Mouse (Mus musculus): ENCODE data around the gene Tgtp2.
"Not testable (repeated sequence)": the region's sequence is repeated elsewhere in the genome, so short reads cannot be mapped to it uniquely, and the experiment has no call there.

The Tgtp2 gene

GRCm38 (mm10) chr11:49063713-49064469 is at the start of gene Tgtp2:
Tgtp2 (minus strand) TSS chr11:49064206.
- in situ Hi-C loops (cut with MseI, MboI) = not testable (repeated sequence)

GRCm38 (mm10) chr11:49112624-49113219 is 48.7 kb upstream of the Tgtp2 start:
- in situ Hi-C loops (cut with MseI, MboI) = no loop called here

- in situ Hi-C loops (cut with MseI, MboI) = no loop called here
These were observed 47.0 kb upstream of the Tgtp2 start for GRCm38 (mm10) chr11:49111000-49111399.

- in situ Hi-C loops (cut with MseI, MboI) = loop anchor here in 1 of 2 experiments (5.0 kb wide), 1 partner anchor 322 kb away; no protein-coding TSS in a partner anchor
These were observed 44.8 kb upstream of the Tgtp2 start for GRCm38 (mm10) chr11:49108833-49109232.

GRCm38 (mm10) chr11:49107650-49108537 is 43.9 kb upstream of the Tgtp2 start:
- in situ Hi-C loops (cut with MseI, MboI) = loop anchor here in 1 of 2 experiments (5.0 kb wide), 1 partner anchor 321 kb away; no protein-coding TSS in a partner anchor

GRCm38 (mm10) chr11:49105752-49106151 is 41.7 kb upstream of the Tgtp2 start:
- in situ Hi-C loops (cut with MseI, MboI) = loop anchor here in 1 of 2 experiments (5.0 kb wide), 1 partner anchor 318 kb away; no protein-coding TSS in a partner anchor

GRCm38 (mm10) chr11:49103047-49103693 is 39.2 kb upstream of the Tgtp2 start:
- in situ Hi-C loops (cut with MseI, MboI) = loop anchor here (5.0 kb wide), 2 partner anchors 226 to 231 kb away; partner anchors contain the start of gene Irgm1 (in 1 of the 2)

GRCm38 (mm10) chr11:49101500-49101899 is 37.5 kb upstream of the Tgtp2 start:
- in situ Hi-C loops (cut with MseI, MboI) = loop anchor here (5.0 kb wide), 2 partner anchors 224 to 229 kb away; partner anchors contain the start of gene Irgm1 (in 1 of the 2)

- in situ Hi-C loops (cut with MseI, MboI) = loop anchor here (5.0 kb wide), 2 partner anchors 223 to 228 kb away; partner anchors contain the start of gene Irgm1 (in 1 of the 2)
These were observed 36.4 kb upstream of the Tgtp2 start for GRCm38 (mm10) chr11:49100409-49100808.

GRCm38 (mm10) chr11:49095367-49095766 is 31.4 kb upstream of the Tgtp2 start:
- in situ Hi-C loops (cut with MseI, MboI) = loop anchor here in 1 of 2 experiments (10.0 kb wide), 1 partner anchor 101 kb away; the partner anchor contains the start of genes Gm12185 and Tgtp1

- in situ Hi-C loops (cut with MseI, MboI) = loop anchor here in 1 of 2 experiments (10.0 kb wide), 1 partner anchor 99 kb away; the partner anchor contains the start of genes Gm12185 and Tgtp1
These were observed 30.1 kb upstream of the Tgtp2 start for GRCm38 (mm10) chr11:49093861-49094660.

GRCm38 (mm10) chr11:49092786-49093185 is 28.8 kb upstream of the Tgtp2 start:
- in situ Hi-C loops (cut with MseI, MboI) = loop anchor here in 1 of 2 experiments (10.0 kb wide), 1 partner anchor 98 kb away; the partner anchor contains the start of genes Gm12185 and Tgtp1

GRCm38 (mm10) chr11:49092053-49092586 is 28.1 kb upstream of the Tgtp2 start:
- in situ Hi-C loops (cut with MseI, MboI) = loop anchor here in 1 of 2 experiments (10.0 kb wide), 1 partner anchor 97 kb away; the partner anchor contains the start of genes Gm12185 and Tgtp1

- in situ Hi-C loops (cut with MseI, MboI) = loop anchor here in 1 of 2 experiments (10.0 kb wide), 1 partner anchor 96 kb away; the partner anchor contains the start of genes Gm12185 and Tgtp1
These were observed 27.2 kb upstream of the Tgtp2 start for GRCm38 (mm10) chr11:49091171-49091570.

- in situ Hi-C loops (cut with MseI, MboI) = loop anchor here in 1 of 2 experiments (10.0 kb wide), 1 partner anchor 96 kb away; the partner anchor contains the start of genes Gm12185 and Tgtp1
These were observed 26.5 kb upstream of the Tgtp2 start for GRCm38 (mm10) chr11:49090551-49090950.

- in situ Hi-C loops (cut with MseI, MboI) = loop anchor here in 1 of 2 experiments (10.0 kb wide), 1 partner anchor 95 kb away; the partner anchor contains the start of genes Gm12185 and Tgtp1
These were observed 25.9 kb upstream of the Tgtp2 start for GRCm38 (mm10) chr11:49089735-49090507.

GRCm38 (mm10) chr11:49088990-49089652 is 25.1 kb upstream of the Tgtp2 start:
- in situ Hi-C loops (cut with MseI, MboI) = no loop called here
